Mouse (Mus musculus): ENCODE measurements around the gene Prkar1b.

DNA sequence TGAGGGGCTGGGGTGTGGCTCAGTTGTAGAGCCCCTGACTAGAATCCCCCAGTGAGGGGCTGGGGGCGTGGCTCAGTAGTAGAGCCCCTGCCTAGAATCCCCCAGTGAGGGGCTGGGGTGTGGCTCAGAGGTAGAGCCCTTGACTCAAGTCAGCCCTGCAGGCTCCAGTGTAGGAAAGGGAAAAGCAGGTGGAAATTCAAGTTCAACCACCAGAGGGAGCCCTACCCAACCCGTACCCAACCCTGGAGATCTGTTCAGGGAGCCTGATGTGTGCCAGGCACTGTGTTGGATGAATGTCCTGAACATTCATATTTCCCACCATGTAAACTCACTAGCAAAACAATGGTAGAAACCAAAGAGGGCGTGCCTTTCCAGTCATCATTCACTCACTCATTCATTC is 74.7 kb downstream of the Prkar1b start:
- TF ChIP-seq CTCF (IDR thresholded peaks at IDR 0.05; ENCODE audit: insufficient read depth, low read length) (peak; percentile 82), POLR2A (IDR thresholded peaks at IDR 0.05; ENCODE audit: borderline replicate concordance, extremely low read depth, low read depth, low read length) (no peak)
